Mouse (Mus musculus) forebrain, embryonic 12.5 days (tissue): ENCODE measurements around the gene Fbh1. TPM values are rescaled to one million over a fixed set of nuclear protein-coding genes. Genes with fewer than 3 reads are reported as not detected.

ENCODE experiments used
- ATAC-seq: fragments of 200-750 bp; cut with Nextera tagmentation; 2 replicates; pipeline ENCODE4 v1.8.0; 2017; ENCODE audit warnings: moderate TSS enrichment; ENCODE audit not compliant: low FRiP score
- H3K27ac ChIP-seq: fragments of 300-500 bp; sonication (generic); 2 replicates; pipeline ENCODE4 v1.5.1; 2016; ENCODE audit warnings: mild to moderate bottlenecking
- H3K27me3 ChIP-seq: fragments of 300-500 bp; sonication (generic); 2 replicates; pipeline ENCODE4 v1.6.1; 2016; ENCODE audit warnings: mild to moderate bottlenecking
- H3K36me3 ChIP-seq: fragments of 300-500 bp; sonication (generic); replicated peaks from 2 replicates; pipeline ENCODE4 v1.6.1; 2016; ENCODE audit warnings: mild to moderate bottlenecking
- H3K4me1 ChIP-seq: fragments of 300-500 bp; sonication (generic); 2 replicates; pipeline ENCODE4 v1.6.1; 2016
- H3K4me2 ChIP-seq: fragments of 300-500 bp; sonication (generic); 2 replicates; pipeline ENCODE4 v1.6.1; 2016; ENCODE audit warnings: mild to moderate bottlenecking, moderate library complexity
- H3K4me3 ChIP-seq: fragments of 300-500 bp; sonication (generic); replicated peaks from 2 replicates; pipeline ENCODE4 v1.5.1; 2016; ENCODE audit warnings: mild to moderate bottlenecking
- H3K9ac ChIP-seq: fragments of 300-500 bp; sonication (generic); 2 replicates; pipeline ENCODE4 v1.6.1; 2016; ENCODE audit warnings: mild to moderate bottlenecking
- H3K9me3 ChIP-seq: fragments of 300-500 bp; sonication (generic); 2 replicates; pipeline ENCODE4 v1.6.1; 2016
- WGBS: fragments of 180-500 bp; shearing (Covaris S2); methylation state at CpG from one replicate; pipeline ENCODE4 v1.1.7; 2016; 5-methylcytosine and 5-hydroxymethylcytosine counted together
- polyA plus RNA-seq: library from polyadenylated mRNA; unstranded; fragments of >200 nt; fragmentation: Nextera tagmentation; extraction: Ambion mirVana; gene quantifications from 2 replicates; pipeline ENCODE4 v1.2.1, GENCODE M21; 2016

Gene Fbh1
- polyA plus RNA-seq = 143 TPM in 2 replicates

- peaks cover 28% of the 10 kb centered on the region for H3K36me3 ChIP-seq
- under 1% methylated on average over 70 of the region's 73 CpGs for WGBS
- peak within 1 kb of the TSS; percentile 79 for H3K4me3 ChIP-seq
- peak within 1 kb of the TSS; percentile 94 for H3K27ac ChIP-seq
- H3K27me3 ChIP-seq = no peaks in the 10 kb centered on the region
- H3K9me3 ChIP-seq = 0 out of 2 replicates have a peak, but pooled peaks cover 4% of the 10 kb centered on the region
- peak within 1 kb of the TSS; percentile 77 for H3K9ac ChIP-seq
- peak within 1 kb of the TSS; percentile 83 for H3K4me2 ChIP-seq
- peak; percentile 97 for ATAC-seq
- peaks cover 39% of the 10 kb centered on the region for H3K4me1 ChIP-seq
Observed at GRCm38 (mm10) chr2:11777091-11778068, at the start of gene Fbh1, which contains the start of gene Ankrd16. Gene Fbh1, minus strand, starts transcription at chr2:11777582. Gene Ankrd16, plus strand, starts transcription at chr2:11777876.

DNA sequence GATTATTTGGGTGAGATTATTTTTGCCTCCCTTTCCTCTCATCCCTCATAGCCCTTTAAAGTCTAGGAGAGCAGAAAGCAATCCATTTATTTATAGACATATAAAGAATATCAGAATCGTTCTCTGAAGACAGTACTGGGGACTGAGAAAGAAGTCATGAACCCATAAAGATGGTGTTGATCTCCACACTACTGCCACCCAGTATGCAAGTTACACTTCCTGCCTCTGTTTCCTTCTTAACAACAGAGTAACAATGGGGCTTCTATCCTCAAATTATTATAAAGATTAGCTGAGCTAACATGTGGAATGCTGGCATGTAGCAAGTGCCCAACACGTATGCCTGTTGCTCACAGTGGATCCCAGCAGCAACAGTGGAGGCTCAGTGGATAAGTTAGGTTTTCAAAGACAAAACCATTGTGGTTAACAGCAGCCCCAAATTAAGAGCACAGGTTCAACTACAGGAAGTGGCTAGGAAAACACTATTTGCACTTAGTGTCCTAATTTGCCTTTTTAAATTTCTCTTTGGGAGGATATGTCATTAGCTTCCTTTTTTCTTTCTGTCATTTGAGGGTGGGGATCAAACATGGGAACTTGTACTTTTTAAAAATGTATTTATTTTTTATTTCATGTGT, 24.0 kb upstream of the Fbh1 start:
- no peak overlapping the region for H3K4me3 ChIP-seq
- H3K9me3 ChIP-seq = no peaks in the 10 kb centered on the region
- no peaks in the 10 kb centered on the region for H3K36me3 ChIP-seq
- H3K27ac ChIP-seq = no peak overlapping the region
- 90% methylated on average over 2 of the region's 2 CpGs for WGBS
- no peak overlapping the region for H3K9ac ChIP-seq
- no peaks in the 10 kb centered on the region for H3K27me3 ChIP-seq
- no peaks in the 10 kb centered on the region for H3K4me1 ChIP-seq
- no peak overlapping the region for H3K4me2 ChIP-seq
- no peak for ATAC-seq

DNA sequence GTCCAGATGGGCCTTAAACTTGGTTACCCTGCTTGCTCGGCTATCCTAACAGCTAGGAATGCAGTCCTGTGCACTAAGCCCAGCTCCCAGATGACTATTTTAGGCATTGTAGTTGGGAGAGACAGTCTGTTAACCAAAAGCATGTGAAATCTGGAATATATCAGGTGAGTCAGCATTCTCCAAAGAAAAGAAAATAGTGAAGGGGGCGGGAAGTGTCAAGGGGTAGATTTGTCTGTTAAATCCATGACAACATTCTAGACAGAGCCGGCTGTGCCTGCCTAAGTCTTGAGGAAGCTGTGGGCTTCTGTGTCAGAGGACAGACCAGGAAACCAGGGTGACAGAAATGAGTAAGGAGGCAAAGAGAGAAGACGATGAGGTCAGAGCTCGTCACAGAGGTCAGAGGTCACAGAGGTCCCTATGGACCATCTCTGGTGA, 20.6 kb upstream of the Fbh1 start:
- no peaks in the 10 kb centered on the region for H3K9me3 ChIP-seq
- peaks cover 9% of the 10 kb centered on the region; the same call in 1 of the 2 replicates for H3K36me3 ChIP-seq
- H3K4me1 ChIP-seq = no peaks in the 10 kb centered on the region
- no peaks in the 10 kb centered on the region for H3K27me3 ChIP-seq
- H3K4me3 ChIP-seq = no peak overlapping the region
- H3K4me2 ChIP-seq = no peak overlapping the region
- no peak overlapping the region for H3K27ac ChIP-seq
- WGBS = 82% methylated on average over 5 of the region's 5 CpGs
- ATAC-seq = no peak
- H3K9ac ChIP-seq = no peak overlapping the region

DNA sequence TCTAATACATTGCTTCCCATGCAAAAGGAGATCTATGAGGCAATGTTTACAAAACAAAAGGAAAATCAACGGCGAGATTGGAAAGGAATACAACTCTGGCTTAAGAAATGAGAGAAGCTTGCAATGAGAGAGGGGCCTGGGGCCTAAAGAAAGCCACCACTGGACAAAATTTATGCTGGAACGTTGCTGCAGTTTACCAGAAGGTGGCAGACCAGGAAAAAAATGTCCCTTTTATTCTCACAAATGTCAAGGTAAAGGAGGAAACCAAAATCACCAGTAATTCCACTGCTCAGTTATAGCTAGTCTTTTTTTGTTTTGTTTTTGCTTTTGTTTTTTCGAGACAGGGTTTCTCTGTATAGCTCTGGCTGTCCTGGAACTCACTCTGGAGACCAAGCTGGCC, 17.3 kb upstream of the Fbh1 start:
- Histone ChIP-seq H3K9ac (no peak overlapping the region), H3K36me3 (peaks cover 30% of the 10 kb centered on the region), H3K27ac (no peak overlapping the region), H3K4me3 (no peak overlapping the region), H3K4me2 (no peak overlapping the region), H3K27me3 (no peaks in the 10 kb centered on the region), H3K4me1 (no peaks in the 10 kb centered on the region), H3K9me3 (no peaks in the 10 kb centered on the region)
- WGBS = 76% methylated on average over 4 of the region's 4 CpGs
- no peak for ATAC-seq

DNA sequence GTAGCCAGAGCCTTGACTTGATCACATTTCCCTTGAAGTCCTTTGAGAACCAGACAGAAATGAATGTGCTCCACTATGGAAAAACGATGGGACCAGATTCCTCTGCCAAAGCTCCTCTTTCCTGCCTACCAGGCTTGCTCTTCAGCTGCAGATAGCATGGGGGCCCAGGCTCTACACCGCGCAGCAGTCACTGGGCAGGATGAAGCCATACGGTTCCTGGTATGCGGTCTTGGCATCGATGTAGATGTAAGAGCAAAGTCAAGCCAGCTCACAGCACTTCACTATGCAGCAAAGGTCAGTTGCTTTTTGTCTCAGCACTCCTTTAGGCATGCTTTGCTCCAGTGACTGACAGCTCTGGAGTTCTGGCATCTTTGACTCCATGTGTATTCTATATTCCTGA, 6.8 kb upstream of the Fbh1 start:
- ATAC-seq = no peak
- H3K4me2 ChIP-seq = no peak overlapping the region
- no peaks in the 10 kb centered on the region for H3K27me3 ChIP-seq
- peaks cover 14% of the 10 kb centered on the region for H3K4me1 ChIP-seq
- no peak overlapping the region for H3K27ac ChIP-seq
- H3K9ac ChIP-seq = no peak overlapping the region
- H3K9me3 ChIP-seq = 0 out of 2 replicates have a peak, but pooled peaks cover 5% of the 10 kb centered on the region
- H3K4me3 ChIP-seq = no peak overlapping the region
- peaks cover 87% of the 10 kb centered on the region for H3K36me3 ChIP-seq
- 94% methylated on average over 6 of the region's 6 CpGs for WGBS

DNA sequence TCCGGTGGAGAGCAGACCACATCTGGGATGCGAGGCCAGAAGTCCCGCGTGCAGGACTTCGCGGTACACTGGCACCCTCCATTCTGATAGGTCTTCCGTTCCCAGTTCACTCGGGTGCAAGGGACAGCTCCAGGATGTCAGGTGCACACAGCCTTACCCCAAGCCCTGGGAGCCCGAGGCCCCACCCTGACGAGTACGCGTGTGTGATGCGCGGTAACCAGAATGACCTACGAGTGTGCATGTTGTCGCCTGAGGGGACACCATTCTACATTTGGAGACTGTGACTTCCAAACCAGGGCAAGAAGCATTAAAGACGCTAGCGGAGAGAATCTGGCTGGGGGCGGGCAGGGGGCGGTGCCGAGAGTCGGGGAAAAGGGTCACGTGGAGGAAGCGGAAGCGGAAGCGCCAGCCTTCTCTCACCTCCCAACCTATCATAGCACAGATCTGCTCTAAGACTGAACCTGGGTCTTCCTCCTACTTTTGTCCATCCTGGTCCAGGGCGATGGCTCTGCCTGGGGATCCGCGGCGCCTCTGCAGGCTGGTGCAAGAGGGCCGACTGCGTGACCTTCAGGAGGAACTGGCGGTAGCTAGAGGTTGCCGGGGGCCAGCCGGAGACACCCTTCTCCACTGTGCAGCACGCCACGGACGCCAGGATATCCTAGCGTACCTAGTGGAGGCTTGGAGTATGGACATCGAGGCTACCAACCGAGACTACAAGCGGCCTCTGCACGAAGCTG, 873 bp upstream of the Fbh1 start:
- under 1% methylated on average over 43 of the region's 43 CpGs for WGBS
- H3K36me3 ChIP-seq = peaks cover 36% of the 10 kb centered on the region
- H3K4me2 ChIP-seq = peak overlapping the region; percentile 83
- H3K9me3 ChIP-seq = 0 out of 2 replicates have a peak, but pooled peaks cover 5% of the 10 kb centered on the region
- H3K27me3 ChIP-seq = no peaks in the 10 kb centered on the region
- H3K9ac ChIP-seq = peak overlapping the region; percentile 77
- H3K27ac ChIP-seq = peak overlapping the region; percentile 94
- H3K4me3 ChIP-seq = peak overlapping the region; percentile 79
- peak; percentile 89 for ATAC-seq
- peaks cover 39% of the 10 kb centered on the region for H3K4me1 ChIP-seq

DNA sequence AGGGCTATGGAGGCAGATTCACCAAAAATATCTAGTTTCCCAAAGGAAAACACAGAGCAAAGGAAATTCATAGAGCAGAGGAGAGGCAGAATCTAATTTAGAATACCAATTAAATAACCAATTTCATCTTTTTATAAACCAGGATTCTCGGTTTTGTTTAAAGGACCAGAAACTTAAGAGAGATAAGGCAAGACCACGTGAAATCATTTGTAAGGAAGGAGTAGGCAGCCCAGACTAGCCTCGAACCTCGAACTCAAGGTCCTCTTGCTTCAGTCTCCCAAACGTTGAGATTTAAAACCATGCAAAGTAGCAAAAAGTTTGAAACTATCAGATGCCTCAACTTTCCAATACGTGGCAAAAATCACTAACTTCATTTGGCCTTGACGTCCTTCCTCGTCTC, 967 bp downstream of the Fbh1 start:
- WGBS = 53% methylated on average over 8 of the region's 8 CpGs
- H3K9me3 ChIP-seq = no peaks in the 10 kb centered on the region

DNA sequence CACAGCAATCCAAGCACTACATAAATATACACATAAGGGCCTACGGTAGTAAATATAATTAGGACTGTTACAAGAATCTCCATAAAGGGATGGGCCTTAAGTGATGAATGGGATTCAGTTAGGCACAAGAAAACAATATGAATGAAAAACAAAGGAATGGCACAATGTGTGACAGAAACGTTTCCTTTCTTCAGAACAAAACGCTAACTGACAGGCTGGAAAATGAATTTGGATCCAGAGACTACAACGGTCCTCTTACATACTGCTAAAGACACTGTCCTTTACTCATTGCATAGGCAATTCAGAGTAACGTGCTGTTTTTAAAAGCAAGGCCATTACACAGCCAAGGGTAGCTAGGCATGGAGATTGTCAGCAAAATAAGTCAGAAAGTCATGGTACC, 2.3 kb downstream of the Fbh1 start:
- peaks cover 5% of the 10 kb centered on the region for H3K36me3 ChIP-seq
- no peak overlapping the region for H3K27ac ChIP-seq
- 82% methylated on average over 5 of the region's 5 CpGs for WGBS
- H3K9ac ChIP-seq = no peak overlapping the region
- no peaks in the 10 kb centered on the region for H3K27me3 ChIP-seq
- no peak overlapping the region for H3K4me2 ChIP-seq
- H3K4me1 ChIP-seq = peaks cover 35% of the 10 kb centered on the region
- H3K4me3 ChIP-seq = no peak overlapping the region
- ATAC-seq = no peak
- H3K9me3 ChIP-seq = no peaks in the 10 kb centered on the region

More for the DNA sequence above, 967 bp downstream of the Fbh1 start:
- no peak overlapping the region for H3K27ac ChIP-seq
- peaks cover 18% of the 10 kb centered on the region for H3K36me3 ChIP-seq
- H3K4me1 ChIP-seq = peaks cover 39% of the 10 kb centered on the region
- no peaks in the 10 kb centered on the region for H3K27me3 ChIP-seq
- peak overlapping the region; percentile 79 for H3K4me3 ChIP-seq
- H3K9ac ChIP-seq = peak overlapping the region; percentile 77
- no peak for ATAC-seq
- H3K4me2 ChIP-seq = peak overlapping the region; percentile 72

GRCm38 (mm10) chr2:11774426-11774825, 3.0 kb downstream of the Fbh1 start:
- H3K27ac ChIP-seq = no peak overlapping the region
- H3K9me3 ChIP-seq = no peaks in the 10 kb centered on the region
- H3K4me3 ChIP-seq = no peak overlapping the region
- no peaks in the 10 kb centered on the region for H3K27me3 ChIP-seq
- H3K4me2 ChIP-seq = no peak overlapping the region
- 89% methylated on average over 10 of the region's 10 CpGs for WGBS
- H3K36me3 ChIP-seq = no peaks in the 10 kb centered on the region; the same call in 1 of the 2 replicates
- no peak for ATAC-seq
- H3K9ac ChIP-seq = no peak overlapping the region
- H3K4me1 ChIP-seq = peaks cover 28% of the 10 kb centered on the region

DNA sequence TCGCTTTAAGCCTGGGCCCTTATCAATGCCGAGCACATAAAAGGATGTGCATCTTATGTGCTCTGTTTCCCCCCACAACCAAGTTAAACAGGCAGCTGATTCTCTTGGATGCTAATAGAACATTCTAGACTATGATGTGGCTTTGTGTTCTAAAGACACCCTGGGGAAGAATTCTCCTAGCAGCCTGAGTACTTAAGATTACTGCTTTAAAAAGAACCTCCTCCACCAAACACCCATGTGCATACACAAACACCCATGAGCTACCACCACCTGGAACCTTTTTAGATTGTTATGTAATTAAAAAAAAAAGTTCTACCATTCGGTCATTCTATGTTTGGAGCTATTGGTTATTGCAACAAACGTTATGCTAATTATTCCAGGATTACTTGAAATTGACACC, 5.0 kb downstream of the Fbh1 start:
- 86% methylated on average over 4 of the region's 4 CpGs for WGBS

GRCm38 (mm10) chr2:11771701-11772100, 5.7 kb downstream of the Fbh1 start:
- Histone ChIP-seq H3K4me3 (no peak overlapping the region), H3K4me1 (peaks cover 20% of the 10 kb centered on the region), H3K9me3 (no peaks in the 10 kb centered on the region), H3K36me3 (peaks cover 16% of the 10 kb centered on the region), H3K27me3 (no peaks in the 10 kb centered on the region), H3K9ac (no peak overlapping the region), H3K27ac (no peak overlapping the region), H3K4me2 (no peak overlapping the region)
- no peak for ATAC-seq
- 87% methylated on average over 4 of the region's 4 CpGs for WGBS

More for the DNA sequence above, 5.0 kb downstream of the Fbh1 start:
- H3K9me3 ChIP-seq = no peaks in the 10 kb centered on the region
- ATAC-seq = no peak
- peaks cover 9% of the 10 kb centered on the region for H3K36me3 ChIP-seq
- peaks cover 22% of the 10 kb centered on the region for H3K4me1 ChIP-seq
- H3K4me3 ChIP-seq = no peak overlapping the region
- no peak overlapping the region for H3K9ac ChIP-seq
- H3K27me3 ChIP-seq = no peaks in the 10 kb centered on the region
- no peak overlapping the region for H3K27ac ChIP-seq
- no peak overlapping the region for H3K4me2 ChIP-seq

DNA sequence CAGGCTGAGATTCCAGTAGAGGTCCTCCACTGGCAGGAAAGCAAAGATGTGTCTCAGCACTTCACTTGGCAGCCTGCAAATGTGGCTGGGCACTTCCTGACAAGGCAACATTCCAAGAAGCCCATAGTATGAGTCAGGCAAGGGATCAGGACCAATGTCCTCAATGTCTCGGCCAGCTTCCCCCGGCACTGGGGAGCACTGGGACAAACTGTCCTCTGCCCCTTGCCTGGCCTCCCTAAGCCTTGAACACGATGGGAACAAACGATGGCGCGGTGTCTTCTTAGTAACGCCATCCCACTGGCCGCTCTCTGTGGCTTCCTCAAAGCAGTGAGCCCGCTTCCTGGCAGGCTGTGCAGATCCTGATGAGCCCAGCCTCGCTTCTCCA, 10.2 kb downstream of the Fbh1 start:
- ATAC-seq = no peak
- H3K36me3 ChIP-seq = peaks cover 61% of the 10 kb centered on the region
- 77% methylated on average over 10 of the region's 10 CpGs for WGBS
- H3K27me3 ChIP-seq = no peaks in the 10 kb centered on the region
- no peaks in the 10 kb centered on the region for H3K9me3 ChIP-seq
- no peak overlapping the region for H3K27ac ChIP-seq
- no peak overlapping the region for H3K4me2 ChIP-seq
- H3K4me3 ChIP-seq = no peak overlapping the region
- H3K4me1 ChIP-seq = no peaks in the 10 kb centered on the region
- no peak overlapping the region for H3K9ac ChIP-seq
